Mouse (Mus musculus): ENCODE measurements at regions not wholly inside any gene's neighbourhood (a gene's known extent, or its start where the extent isn't known, plus 50 kb on each side); places are given as distances from the start of the nearest gene placed in this dataset.

DNA sequence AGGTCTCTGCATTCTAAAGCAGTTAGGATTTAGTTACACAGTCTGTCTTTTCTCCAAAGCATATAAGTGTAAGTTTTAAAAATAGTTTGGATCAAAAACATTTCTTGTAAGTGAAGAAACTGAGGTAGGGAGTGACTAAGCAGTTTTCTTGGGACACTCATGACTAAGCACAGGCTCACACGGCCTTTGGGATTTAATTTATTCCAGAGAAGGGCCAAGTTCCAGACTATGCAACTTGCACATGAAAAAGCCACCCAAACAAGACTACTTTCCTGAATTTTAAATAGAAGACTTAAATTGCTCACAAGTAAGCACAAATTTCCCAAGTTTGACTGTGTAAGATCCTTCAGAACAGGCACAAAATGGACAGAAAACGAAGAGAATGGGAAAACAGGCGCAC, 441.8 kb upstream of the Pou3f3 start:
- TF ChIP-seq CTCF (IDR thresholded peaks at IDR 0.05 in 2 of 3, conservative IDR thresholded peaks at IDR 0.05 in 1 of 3; ENCODE audit: control insufficient read depth in 1 of 3, insufficient read depth in 1 of 3, low read depth in 2 of 3, low read length in 3 of 3, poor library complexity in 1 of 3, severe bottlenecking in 1 of 3): no peak
- no peak for TF ChIP-seq GATA1 (IDR thresholded peaks at IDR 0.05; ENCODE audit: low read depth, low read length)
- TF ChIP-seq CHD1 (IDR thresholded peaks at IDR 0.05; ENCODE audit: low read depth, low read length): no peak
- TF ChIP-seq POLR2A (IDR thresholded peaks at IDR 0.05; ENCODE audit: control insufficient read depth in 1 of 2, insufficient read depth in 1 of 2, low read depth in 1 of 2, low read length in 2 of 2, poor library complexity in 1 of 2): no peak
- no peak for TF ChIP-seq MAZ (IDR thresholded peaks at IDR 0.05; ENCODE audit: low read depth, low read length)
- TF ChIP-seq EP300 (IDR thresholded peaks at IDR 0.05; ENCODE audit: low read depth in 1 of 2, low read length in 2 of 2): no peak
- no peak for TF ChIP-seq NELFE (IDR thresholded peaks at IDR 0.05; ENCODE audit: low read depth, low read length)
- no peak for TF ChIP-seq E2F4 (IDR thresholded peaks at IDR 0.05; ENCODE audit: borderline replicate concordance, low read depth, low read length)

Data from MEL (cell line).